Mouse (Mus musculus) C2C12 (cell line): ENCODE data around the gene Ppef1. TPM values are rescaled to one million over a fixed set of nuclear protein-coding genes. Genes with fewer than 3 reads are reported as not detected.
A peak's percentile ranks its signal among the peaks of the same experiment; 100 is the strongest.

Source experiments
- H3K27me3 ChIP-seq: one replicate; pipeline ENCODE4 v1.6.1; 2011; ENCODE audit not compliant: control insufficient read depth, insufficient read depth, insufficient read length
- H3K36me3 ChIP-seq: one replicate; pipeline ENCODE4 v1.6.1; 2011; ENCODE audit not compliant: control insufficient read depth, insufficient read depth
- H3K4me3 ChIP-seq: one replicate; pipeline ENCODE4 v1.5.1; 2011; ENCODE audit warnings: mild to moderate bottlenecking, control low read depth; ENCODE audit not compliant: poor library complexity, insufficient read depth, severe bottlenecking
- H3K79me2 ChIP-seq: one replicate; pipeline ENCODE4 v1.6.1; 2011; ENCODE audit not compliant: control insufficient read depth, insufficient read depth
- H3K79me3 ChIP-seq: one replicate; pipeline ENCODE4 v1.6.1; 2011; ENCODE audit warnings: low read depth, control low read depth
- H3ac ChIP-seq: one replicate; pipeline ENCODE3; 2011; ENCODE audit warnings: low read depth; ENCODE audit not compliant: control insufficient read depth, insufficient read length
- CEBPB ChIP-seq: IDR thresholded peaks from one replicate; pipeline ENCODE4 v1.6.1; 2011; ENCODE audit warnings: low read depth, mild to moderate bottlenecking, control low read depth, moderate library complexity
- CTCF ChIP-seq: IDR thresholded peaks from one replicate; pipeline ENCODE4 v1.5.1; 2011; ENCODE audit not compliant: control insufficient read depth, insufficient read depth, insufficient read length
- FOSL1 ChIP-seq: IDR thresholded peaks from one replicate; pipeline ENCODE4 v1.8.0; 2011; ENCODE audit warnings: mild to moderate bottlenecking, low read length; ENCODE audit not compliant: poor library complexity, insufficient read depth, severe bottlenecking
- MAX ChIP-seq: IDR thresholded peaks from one replicate; pipeline ENCODE4 v1.6.1; 2011; ENCODE audit warnings: mild to moderate bottlenecking, control low read depth
- MYOD1 ChIP-seq: IDR thresholded peaks from one replicate; pipeline ENCODE4 v1.6.1; 2011; ENCODE audit warnings: low read depth; ENCODE audit not compliant: control insufficient read depth, insufficient read length
- MYOG ChIP-seq: IDR thresholded peaks from one replicate; pipeline ENCODE4 v1.6.1; 2011; ENCODE audit not compliant: control insufficient read depth, insufficient read length; ENCODE audit errors: extremely low read depth
- USF1 ChIP-seq: IDR thresholded peaks from one replicate; pipeline ENCODE4 v1.6.1; 2011; ENCODE audit warnings: low read depth, mild to moderate bottlenecking, control low read depth, moderate library complexity
- polyA plus RNA-seq: library from polyadenylated mRNA; unstranded; fragments of >200 nt; fragmentation: generic; extraction: Trizol; gene quantifications from one replicate; pipeline ENCODE4 v1.2.1, GENCODE M21; 2012; ENCODE audit warnings: missing spikeins

Gene Ppef1
- polyA plus RNA-seq, 1 experiment: 0.19 TPM

- Histone ChIP-seq H3K36me3 (no peaks in the 10 kb centered on the region), H3K79me2 (no peaks in the 10 kb centered on the region), H3K79me3 (no peaks in the 10 kb centered on the region), H3K27me3 (no peaks in the 10 kb centered on the region), H3K4me3 (no peak overlapping the region), H3ac (no peak overlapping the region)
- no peak for TF ChIP-seq FOSL1
- no peak for TF ChIP-seq CEBPB
- TF ChIP-seq CTCF: no peak
- no peak for TF ChIP-seq MAX
- TF ChIP-seq MYOG: no peak
- TF ChIP-seq USF1: no peak
- TF ChIP-seq MYOD1: no peak
Observed at GRCm38 (mm10) chrX:160690094-160690493, 45.5 kb downstream of the Ppef1 start.

- no peaks in the 10 kb centered on the region for H3K27me3 ChIP-seq
- TF ChIP-seq MYOD1 (no peak), MAX (no peak), CEBPB (no peak), MYOG (no peak), FOSL1 (no peak), CTCF (no peak)
- H3K79me3 ChIP-seq: no peaks in the 10 kb centered on the region
- no peaks in the 10 kb centered on the region for H3K36me3 ChIP-seq
- H3ac ChIP-seq: no peak overlapping the region
- H3K79me2 ChIP-seq: no peaks in the 10 kb centered on the region
- no peak overlapping the region for H3K4me3 ChIP-seq
Observed at GRCm38 (mm10) chrX:160669992-160670391, 65.6 kb downstream of the Ppef1 start.

GRCm38 (mm10) chrX:160610882-160611644 is 124.5 kb downstream of the Ppef1 start:
- no peak for TF ChIP-seq CEBPB
- TF ChIP-seq CTCF: no peak
- no peak for TF ChIP-seq MYOD1
- TF ChIP-seq USF1: no peak
- no peak for TF ChIP-seq MAX
- TF ChIP-seq FOSL1: no peak
- TF ChIP-seq MYOG: no peak
- Histone ChIP-seq H3K36me3 (no peaks in the 10 kb centered on the region), H3ac (no peak overlapping the region), H3K79me3 (no peaks in the 10 kb centered on the region), H3K79me2 (no peaks in the 10 kb centered on the region), H3K27me3 (no peaks in the 10 kb centered on the region), H3K4me3 (no peak overlapping the region)

GRCm38 (mm10) chrX:160610482-160610881 is 125.1 kb downstream of the Ppef1 start:
- Histone ChIP-seq H3K79me3 (no peaks in the 10 kb centered on the region), H3K79me2 (no peaks in the 10 kb centered on the region), H3K36me3 (no peaks in the 10 kb centered on the region), H3ac (no peak overlapping the region), H3K27me3 (no peaks in the 10 kb centered on the region), H3K4me3 (no peak overlapping the region)
- TF ChIP-seq CTCF: no peak
- no peak for TF ChIP-seq CEBPB
- TF ChIP-seq FOSL1: no peak
- TF ChIP-seq MAX: no peak
- no peak for TF ChIP-seq USF1

GRCm38 (mm10) chrX:160609849-160610248 is 125.7 kb downstream of the Ppef1 start:
- no peak overlapping the region for H3ac ChIP-seq
- no peaks in the 10 kb centered on the region for H3K79me3 ChIP-seq
- no peaks in the 10 kb centered on the region for H3K27me3 ChIP-seq
- TF ChIP-seq MYOG (no peak), FOSL1 (no peak), USF1 (no peak), MAX (peak; percentile 64), CTCF (peak; percentile 27), CEBPB (no peak), MYOD1 (no peak)
- H3K79me2 ChIP-seq: no peaks in the 10 kb centered on the region
- no peaks in the 10 kb centered on the region for H3K36me3 ChIP-seq
- no peak overlapping the region for H3K4me3 ChIP-seq

GRCm38 (mm10) chrX:160603981-160604541 is 131.5 kb downstream of the Ppef1 start:
- Histone ChIP-seq H3K27me3 (no peaks in the 10 kb centered on the region), H3ac (no peak overlapping the region), H3K79me3 (no peaks in the 10 kb centered on the region), H3K36me3 (no peaks in the 10 kb centered on the region), H3K79me2 (no peaks in the 10 kb centered on the region), H3K4me3 (no peak overlapping the region)
- TF ChIP-seq MAX: no peak
- no peak for TF ChIP-seq FOSL1
- no peak for TF ChIP-seq USF1
- no peak for TF ChIP-seq MYOG
- TF ChIP-seq MYOD1: no peak
- TF ChIP-seq CTCF: no peak
- no peak for TF ChIP-seq CEBPB
